Mouse (Mus musculus): Measurements from ENCODE around the gene Zkscan16. TPM values are rescaled to one million over a fixed set of nuclear protein-coding genes. Genes with fewer than 3 reads are reported as not detected.

Gene Zkscan16
- polyA plus RNA-seq, 1 experiment from 2014 or later: 0.38 TPM

DNA sequence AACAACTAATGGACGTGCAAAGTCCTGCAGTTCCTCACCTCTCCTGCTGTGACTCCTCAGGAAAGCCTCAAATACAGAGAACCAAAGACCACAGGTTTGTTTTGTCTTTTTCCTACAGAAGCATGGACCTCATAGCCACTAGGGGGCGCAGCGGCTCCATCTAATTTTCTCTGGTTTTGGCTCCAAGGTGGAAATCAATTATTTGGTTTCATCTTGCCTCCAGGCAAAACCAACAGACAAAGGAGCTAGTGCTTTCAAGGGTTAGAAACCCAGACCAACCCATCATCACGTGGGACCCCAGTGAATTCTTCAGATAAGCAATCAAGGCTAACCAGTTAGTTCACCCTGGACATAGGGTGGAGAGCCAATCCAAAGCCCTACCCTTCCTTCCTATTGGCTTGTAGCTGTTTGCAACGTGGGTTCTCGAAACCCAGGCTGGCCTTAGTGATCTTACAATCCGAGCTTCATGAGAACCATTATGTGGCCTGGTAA, 41.8 kb downstream of the Zkscan16 start:
- H3K4me1 ChIP-seq (replicated peaks): 0 out of 2 replicates have a peak, but pooled peaks cover 3% of the 10 kb centered on the region
- H3K4me2 ChIP-seq: no peak overlapping the region
- H3K36me3 ChIP-seq: no peaks in the 10 kb centered on the region
- 14% methylated on average over 7 of the region's 7 CpGs for WGBS
- H3K9me3 ChIP-seq (replicated peaks): no peaks in the 10 kb centered on the region
- no peak overlapping the region for H3K27ac ChIP-seq (ENCODE audit: poor library complexity, severe bottlenecking)
- no peak overlapping the region for H3K4me3 ChIP-seq
- ATAC-seq (ENCODE audit: insufficient number of reproducible peaks, low FRiP score): no peak
- H3K27me3 ChIP-seq (replicated peaks): peaks cover 10% of the 10 kb centered on the region
- H3K9ac ChIP-seq: no peak overlapping the region

DNA sequence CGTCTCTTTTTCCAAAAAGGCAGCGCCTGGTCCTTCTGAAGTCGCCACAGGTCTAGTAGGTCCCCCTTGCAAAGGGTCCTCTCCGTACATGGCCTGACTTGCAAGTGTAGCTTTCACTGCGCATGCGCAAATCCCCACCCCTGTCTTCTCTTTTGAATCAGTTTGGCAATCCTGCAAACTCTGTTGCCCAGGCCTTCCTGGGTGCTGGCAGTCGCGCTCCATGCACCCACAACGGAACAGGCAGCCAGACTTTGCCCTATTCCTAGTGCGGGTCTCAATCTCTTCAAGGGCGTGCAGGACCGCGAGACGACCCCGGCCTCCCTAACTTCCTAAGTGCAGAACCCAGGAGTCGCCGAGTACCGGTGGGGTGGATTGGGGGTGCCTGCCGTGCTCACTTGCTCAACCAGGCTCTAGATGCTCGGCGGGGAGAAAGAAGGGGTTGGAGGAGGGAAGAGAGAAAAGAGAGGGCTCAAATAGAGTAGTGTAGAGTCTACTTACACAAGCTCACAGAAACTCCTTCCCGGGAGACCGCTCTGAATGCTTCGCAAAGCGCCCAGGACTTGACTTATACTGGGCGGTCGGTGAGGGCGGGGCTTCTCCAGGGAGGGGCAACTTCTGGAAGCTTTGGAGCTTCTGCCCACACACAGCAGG, 43.2 kb downstream of the Zkscan16 start, which contains the start of gene Ptgr1:
TSS of gene Ptgr1 (minus strand) at position 580 of the 651 bp plus-strand sequence.
- Histone ChIP-seq H3K4me1 (replicated peaks) (0 out of 2 replicates have a peak, but pooled peaks cover 3% of the 10 kb centered on the region), H3K9me3 (replicated peaks) (no peaks in the 10 kb centered on the region), H3K27me3 (replicated peaks) (peaks cover 14% of the 10 kb centered on the region), H3K36me3 (no peaks in the 10 kb centered on the region), H3K4me2 (peak within 1 kb of the TSS; percentile 72), H3K9ac (peak within 1 kb of the TSS; percentile 63), H3K4me3 (peak within 1 kb of the TSS; percentile 57), H3K27ac (ENCODE audit: poor library complexity, severe bottlenecking) (no peak within 1 kb of the TSS)
- under 1% methylated on average over 28 of the region's 28 CpGs for WGBS
- peak; percentile 60 for ATAC-seq (ENCODE audit: insufficient number of reproducible peaks, low FRiP score)

DNA sequence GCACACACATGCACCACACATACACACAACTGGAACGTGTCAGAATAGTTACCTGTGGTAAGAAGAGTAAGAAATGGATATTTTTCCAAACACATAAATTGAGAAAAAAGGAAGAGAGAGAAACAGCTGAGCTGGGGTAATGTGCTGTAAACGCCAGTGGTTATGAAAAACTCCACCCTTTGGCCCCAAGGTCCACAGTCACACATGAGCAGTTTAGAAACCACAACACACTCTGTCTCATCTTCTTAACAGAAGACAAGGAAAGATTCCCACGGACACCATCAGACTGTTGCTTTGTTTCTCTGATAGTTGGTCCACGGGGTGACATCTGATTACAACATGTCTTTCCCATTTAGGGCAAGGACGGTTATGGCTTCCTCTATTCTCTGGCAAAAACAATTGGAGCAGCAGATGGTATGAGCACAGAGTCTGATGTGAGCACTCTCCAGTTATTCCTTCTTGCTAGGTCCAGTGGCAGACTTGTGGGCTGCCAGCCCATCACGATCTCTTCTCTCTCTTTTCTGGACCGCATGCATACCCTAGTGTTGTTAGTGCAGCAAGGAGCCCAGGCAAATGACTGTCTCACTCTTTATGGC, 46.0 kb downstream of the Zkscan16 start:
- Histone ChIP-seq H3K4me3 (no peak overlapping the region), H3K27me3 (replicated peaks) (peaks cover 20% of the 10 kb centered on the region), H3K4me1 (replicated peaks) (peaks cover 9% of the 10 kb centered on the region; the same call in 1 of the 2 replicates), H3K27ac (ENCODE audit: poor library complexity, severe bottlenecking) (no peak overlapping the region), H3K4me2 (no peak overlapping the region), H3K9ac (no peak overlapping the region), H3K36me3 (no peaks in the 10 kb centered on the region), H3K9me3 (replicated peaks) (no peaks in the 10 kb centered on the region)
- 82% methylated on average over 7 of the region's 7 CpGs for WGBS
- ATAC-seq (ENCODE audit: insufficient number of reproducible peaks, low FRiP score): no peak

DNA sequence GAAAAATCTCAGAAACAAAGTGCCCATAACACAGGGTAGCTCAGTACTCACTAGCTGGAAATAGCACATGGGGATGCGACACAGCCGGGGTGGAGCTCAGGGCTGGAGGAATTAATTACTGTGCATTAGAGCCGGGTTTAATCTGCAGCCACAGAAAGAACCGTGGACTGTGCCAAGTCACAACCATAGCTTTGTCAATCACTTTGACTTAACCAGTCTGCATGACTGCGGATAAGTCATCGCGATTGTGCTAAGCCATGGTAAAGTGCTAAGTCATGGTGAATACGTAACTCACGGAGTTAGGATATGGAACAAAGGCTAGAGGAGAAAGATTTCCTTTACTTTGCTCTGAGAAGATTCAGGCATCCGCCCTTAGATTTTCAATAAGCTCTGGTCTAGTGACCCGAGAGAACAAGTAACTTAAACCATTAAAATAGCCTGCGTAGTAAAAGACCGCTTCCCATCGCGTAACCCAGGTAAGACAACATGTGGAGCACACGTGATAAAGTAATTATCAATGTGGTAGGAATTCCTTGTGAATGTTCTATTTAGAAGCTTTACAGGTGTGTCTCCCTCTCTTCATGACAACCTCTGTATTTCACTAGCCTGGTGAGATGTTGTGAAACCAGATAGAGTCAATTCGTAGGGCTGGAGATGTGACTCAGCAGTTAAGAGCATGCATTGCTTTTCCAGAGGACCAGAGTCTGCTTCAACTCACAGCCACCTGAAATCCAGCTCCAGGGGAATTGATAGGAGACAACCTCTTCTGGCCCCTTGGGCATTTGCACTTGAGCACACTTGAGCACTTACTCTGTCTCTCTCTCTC, 47.4 kb downstream of the Zkscan16 start:
- H3K4me1 ChIP-seq (replicated peaks): peaks cover 11% of the 10 kb centered on the region; the same call in 1 of the 2 replicates
- H3K27ac ChIP-seq (ENCODE audit: poor library complexity, severe bottlenecking): no peak overlapping the region
- no peak overlapping the region for H3K4me2 ChIP-seq
- no peaks in the 10 kb centered on the region for H3K36me3 ChIP-seq
- H3K27me3 ChIP-seq (replicated peaks): peaks cover 20% of the 10 kb centered on the region
- WGBS: 84% methylated on average over 17 of the region's 17 CpGs
- H3K4me3 ChIP-seq: no peak overlapping the region
- no peak for ATAC-seq (ENCODE audit: insufficient number of reproducible peaks, low FRiP score)
- no peaks in the 10 kb centered on the region for H3K9me3 ChIP-seq (replicated peaks)
- H3K9ac ChIP-seq: no peak overlapping the region

GRCm38 (mm10) chr4:58992195-58992594, 48.8 kb downstream of the Zkscan16 start:
- ATAC-seq (ENCODE audit: insufficient number of reproducible peaks, low FRiP score): no peak
- Histone ChIP-seq H3K27ac (ENCODE audit: poor library complexity, severe bottlenecking) (no peak overlapping the region), H3K4me3 (no peak overlapping the region), H3K27me3 (replicated peaks) (peaks cover 20% of the 10 kb centered on the region), H3K4me2 (no peak overlapping the region), H3K9me3 (replicated peaks) (no peaks in the 10 kb centered on the region), H3K9ac (no peak overlapping the region), H3K36me3 (no peaks in the 10 kb centered on the region), H3K4me1 (replicated peaks) (peaks cover 14% of the 10 kb centered on the region)
- WGBS: 36% methylated on average over 5 of the region's 5 CpGs

GRCm38 (mm10) chr4:58994762-58995161, 51.3 kb downstream of the Zkscan16 start, which contains the start of gene Dnajc25:
TSS of gene Dnajc25 (plus strand) at chr4:58995062.
- no peaks in the 10 kb centered on the region for H3K9me3 ChIP-seq (replicated peaks)
- no peaks in the 10 kb centered on the region for H3K36me3 ChIP-seq
- peaks cover 12% of the 10 kb centered on the region for H3K4me1 ChIP-seq (replicated peaks)
- no peak within 1 kb of the TSS for H3K9ac ChIP-seq
- WGBS: 75% methylated on average over 4 of the region's 4 CpGs
- no peak within 1 kb of the TSS for H3K27ac ChIP-seq (ENCODE audit: poor library complexity, severe bottlenecking)
- H3K4me3 ChIP-seq: no peak within 1 kb of the TSS
- ATAC-seq (ENCODE audit: insufficient number of reproducible peaks, low FRiP score): no peak
- H3K27me3 ChIP-seq (replicated peaks): peaks cover 10% of the 10 kb centered on the region
- no peak within 1 kb of the TSS for H3K4me2 ChIP-seq

- WGBS: 46% methylated on average over 8 of the region's 8 CpGs
- Histone ChIP-seq H3K9me3 (replicated peaks) (no peaks in the 10 kb centered on the region), H3K4me3 (no peak overlapping the region), H3K27ac (ENCODE audit: poor library complexity, severe bottlenecking) (no peak overlapping the region), H3K4me1 (replicated peaks) (peaks cover 12% of the 10 kb centered on the region), H3K27me3 (replicated peaks) (peaks cover 10% of the 10 kb centered on the region), H3K4me2 (no peak overlapping the region), H3K36me3 (no peaks in the 10 kb centered on the region), H3K9ac (no peak overlapping the region)
- no peak for ATAC-seq (ENCODE audit: insufficient number of reproducible peaks, low FRiP score)
Measured at GRCm38 (mm10) chr4:58995251-58995693, 51.8 kb downstream of the Zkscan16 start.

- ATAC-seq (ENCODE audit: insufficient number of reproducible peaks, low FRiP score): no peak
- 45% methylated on average over 5 of the region's 5 CpGs for WGBS
Measured at GRCm38 (mm10) chr4:58997081-58997480, 53.7 kb downstream of the Zkscan16 start.

GRCm38 (mm10) chr4:58998688-58999087, 55.3 kb downstream of the Zkscan16 start:
- Histone ChIP-seq H3K27ac (ENCODE audit: poor library complexity, severe bottlenecking) (no peak overlapping the region), H3K4me1 (replicated peaks) (peaks cover 11% of the 10 kb centered on the region), H3K9ac (no peak overlapping the region), H3K27me3 (replicated peaks) (0 out of 2 replicates have a peak, but pooled peaks cover 1% of the 10 kb centered on the region), H3K4me3 (no peak overlapping the region), H3K36me3 (no peaks in the 10 kb centered on the region), H3K4me2 (no peak overlapping the region), H3K9me3 (replicated peaks) (no peaks in the 10 kb centered on the region)
- no peak for ATAC-seq (ENCODE audit: insufficient number of reproducible peaks, low FRiP score)
- WGBS: 63% methylated on average over 1 of the region's 1 CpGs

More at GRCm38 (mm10) chr4:58997081-58997480, 53.7 kb downstream of the Zkscan16 start:
- Histone ChIP-seq H3K9ac (no peak overlapping the region), H3K9me3 (replicated peaks) (no peaks in the 10 kb centered on the region), H3K4me2 (no peak overlapping the region), H3K4me1 (replicated peaks) (peaks cover 10% of the 10 kb centered on the region), H3K27me3 (replicated peaks) (peaks cover 5% of the 10 kb centered on the region; the same call in 1 of the 2 replicates), H3K36me3 (no peaks in the 10 kb centered on the region), H3K4me3 (no peak overlapping the region), H3K27ac (ENCODE audit: poor library complexity, severe bottlenecking) (no peak overlapping the region)

DNA sequence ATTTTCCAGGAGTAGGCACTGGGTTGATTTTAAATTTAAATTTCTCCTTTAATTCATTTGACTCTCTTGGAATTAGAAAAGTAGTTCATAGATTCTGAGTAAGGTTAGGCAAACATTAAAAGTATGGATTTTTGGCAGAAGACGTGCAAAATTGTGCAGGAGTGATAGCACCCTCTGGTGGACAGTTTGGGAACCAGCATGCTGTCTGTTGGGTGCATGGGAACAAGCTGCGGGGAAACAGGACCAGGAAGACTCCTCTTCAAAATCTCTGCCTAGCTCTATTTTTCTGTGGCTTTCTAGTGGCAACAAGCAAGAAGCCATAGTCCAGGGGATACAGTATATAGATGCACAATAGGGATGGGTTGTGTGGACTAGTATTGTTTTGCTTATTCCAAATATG, 56.3 kb downstream of the Zkscan16 start:
- ATAC-seq (ENCODE audit: insufficient number of reproducible peaks, low FRiP score): no peak
- Histone ChIP-seq H3K27me3 (replicated peaks) (no peaks in the 10 kb centered on the region), H3K4me1 (replicated peaks) (peaks cover 21% of the 10 kb centered on the region), H3K36me3 (no peaks in the 10 kb centered on the region), H3K9ac (no peak overlapping the region), H3K4me2 (no peak overlapping the region), H3K9me3 (replicated peaks) (no peaks in the 10 kb centered on the region), H3K27ac (ENCODE audit: poor library complexity, severe bottlenecking) (no peak overlapping the region), H3K4me3 (no peak overlapping the region)
- WGBS: 14% methylated on average over 2 of the region's 2 CpGs

GRCm38 (mm10) chr4:59000614-59001013, 57.2 kb downstream of the Zkscan16 start:
- Histone ChIP-seq H3K4me2 (no peak overlapping the region), H3K4me1 (replicated peaks) (peaks cover 26% of the 10 kb centered on the region), H3K9me3 (replicated peaks) (no peaks in the 10 kb centered on the region), H3K27ac (ENCODE audit: poor library complexity, severe bottlenecking) (no peak overlapping the region), H3K9ac (no peak overlapping the region), H3K4me3 (no peak overlapping the region), H3K36me3 (no peaks in the 10 kb centered on the region), H3K27me3 (replicated peaks) (no peaks in the 10 kb centered on the region)
- WGBS: 4% methylated on average over 2 of the region's 2 CpGs
- no peak for ATAC-seq (ENCODE audit: insufficient number of reproducible peaks, low FRiP score)

Measured in heart, embryonic 12.5 days (tissue).